Mouse (Mus musculus) embryonic facial prominence, embryonic 15.5 days (tissue): ENCODE measurements around the gene Gja4. TPM values are rescaled to one million over a fixed set of nuclear protein-coding genes. Genes with fewer than 3 reads are reported as not detected.

Experiments
- ATAC-seq: fragments of 200-750 bp; cut with Nextera tagmentation; 2 replicates; pipeline ENCODE4 v1.8.0; 2017; ENCODE audit warnings: low read depth, moderate TSS enrichment; ENCODE audit not compliant: insufficient number of reproducible peaks, low FRiP score, low TSS enrichment
- H3K27ac ChIP-seq: fragments of 300-500 bp; sonication (generic); replicated peaks from 2 replicates; pipeline ENCODE4 v1.5.1; 2015; ENCODE audit warnings: mild to moderate bottlenecking, inconsistent platforms
- H3K27me3 ChIP-seq: fragments of 300-500 bp; sonication (generic); 2 replicates; pipeline ENCODE4 v1.6.1; 2015; ENCODE audit warnings: inconsistent platforms
- H3K36me3 ChIP-seq: fragments of 300-500 bp; sonication (generic); 2 replicates; pipeline ENCODE4 v1.6.1; 2015; ENCODE audit warnings: mild to moderate bottlenecking, inconsistent platforms
- H3K4me1 ChIP-seq: fragments of 300-500 bp; sonication (generic); 2 replicates; pipeline ENCODE4 v1.6.1; 2015; ENCODE audit warnings: inconsistent platforms
- H3K4me2 ChIP-seq: fragments of 300-500 bp; sonication (generic); replicated peaks from 2 replicates; pipeline ENCODE4 v1.6.1; 2015; ENCODE audit warnings: mild to moderate bottlenecking, inconsistent platforms
- H3K4me3 ChIP-seq: fragments of 300-500 bp; sonication (generic); replicated peaks from 2 replicates; pipeline ENCODE4 v1.5.1; 2015; ENCODE audit warnings: mild to moderate bottlenecking, inconsistent platforms
- H3K9ac ChIP-seq: fragments of 300-500 bp; sonication (generic); 2 replicates; pipeline ENCODE4 v1.6.1; 2015; ENCODE audit warnings: inconsistent platforms
- H3K9me3 ChIP-seq: fragments of 300-500 bp; sonication (generic); replicated peaks from 2 replicates; pipeline ENCODE4 v1.6.1; 2016; ENCODE audit warnings: inconsistent platforms
- WGBS: fragments of 180-500 bp; shearing (Covaris S2); methylation state at CpG from one replicate; pipeline ENCODE4 v1.1.7; 2015; 5-methylcytosine and 5-hydroxymethylcytosine counted together
- polyA plus RNA-seq: library from polyadenylated mRNA; unstranded; fragments of >200 nt; fragmentation: Nextera tagmentation; extraction: Ambion mirVana; gene quantifications from 2 replicates; pipeline ENCODE4 v1.2.1, GENCODE M21; 2015

Gene Gja4
- polyA plus RNA-seq, 1 experiment from 2014 or later, result 17.7 TPM

GRCm38 (mm10) chr4:127286907-127287306, 26.9 kb downstream of the Gja4 start:
- Histone ChIP-seq H3K9me3 (no peaks in the 10 kb centered on the region), H3K4me3 (no peak overlapping the region), H3K27me3 (no peaks in the 10 kb centered on the region), H3K9ac (no peak overlapping the region), H3K27ac (no peak overlapping the region), H3K36me3 (no peaks in the 10 kb centered on the region), H3K4me2 (no peak overlapping the region), H3K4me1 (no peaks in the 10 kb centered on the region)
- no peak for ATAC-seq
- 68% methylated on average over 4 of the region's 4 CpGs for WGBS

GRCm38 (mm10) chr4:127279241-127279640, 34.6 kb downstream of the Gja4 start:
- 66% methylated on average over 9 of the region's 9 CpGs for WGBS
- no peak overlapping the region for H3K27ac ChIP-seq
- H3K9ac ChIP-seq, result no peak overlapping the region

GRCm38 (mm10) chr4:127278451-127279001, 35.3 kb downstream of the Gja4 start:
- Histone ChIP-seq H3K4me1 (no peaks in the 10 kb centered on the region), H3K27ac (no peak overlapping the region), H3K27me3 (no peaks in the 10 kb centered on the region), H3K9ac (no peak overlapping the region), H3K36me3 (no peaks in the 10 kb centered on the region), H3K4me3 (no peak overlapping the region), H3K4me2 (0 out of 2 replicates have a peak overlapping the region, but pooled peaks have one; percentile 6), H3K9me3 (no peaks in the 10 kb centered on the region)
- 31% methylated on average over 9 of the region's 9 CpGs for WGBS
- ATAC-seq, result peak; percentile 39; the same call in 1 of the 2 replicates

More at GRCm38 (mm10) chr4:127279241-127279640, 34.6 kb downstream of the Gja4 start:
- Histone ChIP-seq H3K4me2 (no peak overlapping the region), H3K36me3 (no peaks in the 10 kb centered on the region), H3K9me3 (no peaks in the 10 kb centered on the region), H3K4me3 (no peak overlapping the region), H3K4me1 (no peaks in the 10 kb centered on the region), H3K27me3 (no peaks in the 10 kb centered on the region)
- ATAC-seq, result no peak

GRCm38 (mm10) chr4:127264183-127264554, 49.7 kb downstream of the Gja4 start:
- Histone ChIP-seq H3K9me3 (no peaks in the 10 kb centered on the region), H3K4me2 (no peak overlapping the region), H3K27ac (no peak overlapping the region), H3K36me3 (no peaks in the 10 kb centered on the region), H3K27me3 (peaks cover 7% of the 10 kb centered on the region; the same call in 1 of the 2 replicates), H3K4me1 (no peaks in the 10 kb centered on the region), H3K9ac (no peak overlapping the region), H3K4me3 (no peak overlapping the region)
- 57% methylated on average over 5 of the region's 5 CpGs for WGBS
- no peak for ATAC-seq

GRCm38 (mm10) chr4:127263438-127264182, 50.2 kb downstream of the Gja4 start:
- Histone ChIP-seq H3K4me1 (no peaks in the 10 kb centered on the region), H3K9me3 (no peaks in the 10 kb centered on the region), H3K27ac (no peak overlapping the region), H3K4me2 (no peak overlapping the region), H3K9ac (no peak overlapping the region), H3K36me3 (no peaks in the 10 kb centered on the region), H3K4me3 (no peak overlapping the region), H3K27me3 (peaks cover 7% of the 10 kb centered on the region; the same call in 1 of the 2 replicates)
- peak; percentile 65; the same call in 1 of the 2 replicates for ATAC-seq
- WGBS, result 66% methylated on average over 19 of the region's 19 CpGs

- Histone ChIP-seq H3K4me1 (no peaks in the 10 kb centered on the region), H3K27me3 (no peaks in the 10 kb centered on the region), H3K27ac (no peak overlapping the region), H3K36me3 (no peaks in the 10 kb centered on the region), H3K4me3 (no peak overlapping the region), H3K9ac (no peak overlapping the region), H3K4me2 (no peak overlapping the region), H3K9me3 (no peaks in the 10 kb centered on the region)
- ATAC-seq, result no peak
- WGBS, result 87% methylated on average over 14 of the region's 14 CpGs
Measured at GRCm38 (mm10) chr4:127261601-127262000, 52.2 kb downstream of the Gja4 start.

Other genes with a start within 250 kb of the Gja4 start
- gene Zmym6, start 236.7 kb downstream of the Gja4 start, polyA plus RNA-seq, result 21.5 and 24.1 TPM in 2 replicates
- gene Tmem35b, start 190.3 kb downstream of the Gja4 start, polyA plus RNA-seq, result 15.6 and 18.1 TPM in 2 replicates
- gene Dlgap3, start 144.8 kb downstream of the Gja4 start, polyA plus RNA-seq, result 1.7 and 2.0 TPM in 2 replicates
- 47.5 and 55.4 TPM in 2 replicates for gene Smim12, start 70.3 kb downstream of the Gja4 start, polyA plus RNA-seq
- gene Gjb3, start 16.8 kb upstream of the Gja4 start, polyA plus RNA-seq, result 14.3 and 16.0 TPM in 2 replicates
- 4.4 and 5.3 TPM in 2 replicates for gene Gjb4, start 40.0 kb upstream of the Gja4 start, polyA plus RNA-seq
- 2.3 and 3.4 TPM in 2 replicates for gene Gjb5, start 44.1 kb upstream of the Gja4 start, polyA plus RNA-seq